Mouse (Mus musculus) lung, postnatal 0 days (tissue): ENCODE measurements around the gene Mtmr12.

Experiments
- CTCF ChIP-seq: IDR thresholded peaks from 2 replicates; pipeline ENCODE4 v1.5.1; 2016; ENCODE audit warnings: antibody characterized with exemption, mild to moderate bottlenecking
- EP300 ChIP-seq: IDR thresholded peaks from 2 replicates; pipeline ENCODE4 v1.6.1; 2016; ENCODE audit warnings: antibody characterized with exemption, mild to moderate bottlenecking, control low read depth

DNA sequence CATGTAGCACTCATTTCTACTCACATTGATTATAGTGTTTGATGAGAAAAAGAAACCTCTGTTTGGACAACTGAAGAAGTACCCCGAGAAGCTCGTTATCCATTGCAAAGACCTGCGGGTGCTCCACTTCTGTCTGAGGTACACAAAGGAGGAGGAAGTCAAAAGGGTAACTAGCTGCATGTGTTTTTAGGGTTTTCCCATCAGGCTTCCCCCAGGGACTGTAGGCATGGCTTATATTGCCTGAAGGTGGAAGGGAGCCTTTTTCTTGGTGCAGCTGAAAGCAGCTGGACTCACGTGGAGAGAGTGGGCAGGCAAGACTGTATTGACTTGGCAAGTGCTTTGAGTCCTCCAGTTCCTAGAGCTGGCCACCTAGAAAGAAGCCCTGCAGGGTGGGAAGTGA lies 31.2 kb downstream of the Mtmr12 start:
- TF ChIP-seq CTCF (no peak), EP300 (no peak)
